Mouse (Mus musculus) lung, postnatal 36 days (tissue): ENCODE results near the gene Acsl1.

Experiments used
- DNase-seq: peaks from one replicate; pipeline ENCODE4 v3.0.0; 2022; ENCODE audit warnings: mixed read lengths

The Acsl1 gene

GRCm38 (mm10) chr8:46470792-46471781, at the start of gene Acsl1:
Gene Acsl1 (plus strand): TSS chr8:46471037.
- DNase-seq = peak; percentile 99

GRCm38 (mm10) chr8:46421515-46421914, 49.3 kb upstream of the Acsl1 start:
- peak; percentile 39 for DNase-seq

GRCm38 (mm10) chr8:46427940-46428339, 42.9 kb upstream of the Acsl1 start:
- no peak for DNase-seq

DNA sequence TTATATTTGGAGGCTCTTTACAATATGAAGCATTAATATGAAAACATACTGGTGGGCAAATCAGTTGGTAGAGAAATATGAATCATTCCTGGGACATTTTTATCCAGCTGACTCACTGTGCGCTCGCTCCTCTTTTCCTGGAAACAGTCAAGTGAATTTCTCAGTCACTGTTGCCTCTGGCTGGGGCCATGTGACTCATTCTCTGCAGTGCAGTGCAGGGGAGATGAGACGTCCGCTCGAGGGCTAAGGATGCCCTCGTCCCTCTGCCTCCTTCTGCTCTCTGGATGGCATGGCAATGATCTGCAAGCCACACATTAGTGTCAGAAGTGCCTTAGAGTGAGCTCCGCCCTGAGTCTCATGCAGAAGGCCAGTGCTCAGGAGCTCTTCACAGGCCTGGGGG, 41.0 kb upstream of the Acsl1 start:
- DNase-seq = no peak

DNA sequence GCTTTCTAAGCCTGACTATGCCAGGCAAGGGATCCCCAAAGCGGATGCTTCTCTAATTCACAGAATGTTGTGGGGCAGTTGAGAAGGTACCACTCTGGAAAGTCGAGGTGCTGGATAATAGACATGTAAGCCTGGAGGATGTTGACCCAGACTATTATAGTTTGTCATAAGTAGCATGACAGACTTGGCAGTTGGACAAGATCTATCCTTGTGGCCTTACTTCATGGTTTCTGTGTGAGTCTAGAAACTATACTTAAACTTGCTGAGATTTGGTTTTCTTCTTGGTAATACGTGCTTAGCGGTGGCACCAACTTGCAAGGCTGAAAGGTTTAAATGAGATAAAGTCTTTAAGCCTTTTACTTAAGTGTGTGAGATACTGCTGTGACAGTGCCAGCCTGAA, 38.9 kb upstream of the Acsl1 start:
- no peak for DNase-seq

DNA sequence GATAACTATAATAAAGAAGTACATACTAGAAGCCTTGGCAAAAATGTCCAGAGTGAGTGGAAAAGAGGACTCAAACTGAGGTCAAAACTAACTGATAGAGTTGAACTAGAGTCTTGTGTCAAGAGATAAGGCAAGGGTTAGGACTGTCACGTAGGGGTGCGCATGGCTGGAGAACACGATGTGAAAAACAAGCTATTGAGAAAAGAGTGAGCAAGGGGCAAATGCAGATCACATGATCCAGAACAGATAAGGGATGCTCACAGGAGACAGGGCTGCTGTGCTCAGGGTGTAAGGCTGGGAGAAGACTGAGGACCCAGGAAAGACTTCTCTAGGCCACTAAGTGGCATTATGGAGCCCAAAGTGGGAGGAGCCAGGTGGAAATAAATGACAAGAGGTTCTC, 38.3 kb upstream of the Acsl1 start:
- no peak for DNase-seq

GRCm38 (mm10) chr8:46433656-46434055, 37.2 kb upstream of the Acsl1 start:
- no peak for DNase-seq

GRCm38 (mm10) chr8:46438491-46438890, 32.3 kb upstream of the Acsl1 start:
- no peak for DNase-seq

DNA sequence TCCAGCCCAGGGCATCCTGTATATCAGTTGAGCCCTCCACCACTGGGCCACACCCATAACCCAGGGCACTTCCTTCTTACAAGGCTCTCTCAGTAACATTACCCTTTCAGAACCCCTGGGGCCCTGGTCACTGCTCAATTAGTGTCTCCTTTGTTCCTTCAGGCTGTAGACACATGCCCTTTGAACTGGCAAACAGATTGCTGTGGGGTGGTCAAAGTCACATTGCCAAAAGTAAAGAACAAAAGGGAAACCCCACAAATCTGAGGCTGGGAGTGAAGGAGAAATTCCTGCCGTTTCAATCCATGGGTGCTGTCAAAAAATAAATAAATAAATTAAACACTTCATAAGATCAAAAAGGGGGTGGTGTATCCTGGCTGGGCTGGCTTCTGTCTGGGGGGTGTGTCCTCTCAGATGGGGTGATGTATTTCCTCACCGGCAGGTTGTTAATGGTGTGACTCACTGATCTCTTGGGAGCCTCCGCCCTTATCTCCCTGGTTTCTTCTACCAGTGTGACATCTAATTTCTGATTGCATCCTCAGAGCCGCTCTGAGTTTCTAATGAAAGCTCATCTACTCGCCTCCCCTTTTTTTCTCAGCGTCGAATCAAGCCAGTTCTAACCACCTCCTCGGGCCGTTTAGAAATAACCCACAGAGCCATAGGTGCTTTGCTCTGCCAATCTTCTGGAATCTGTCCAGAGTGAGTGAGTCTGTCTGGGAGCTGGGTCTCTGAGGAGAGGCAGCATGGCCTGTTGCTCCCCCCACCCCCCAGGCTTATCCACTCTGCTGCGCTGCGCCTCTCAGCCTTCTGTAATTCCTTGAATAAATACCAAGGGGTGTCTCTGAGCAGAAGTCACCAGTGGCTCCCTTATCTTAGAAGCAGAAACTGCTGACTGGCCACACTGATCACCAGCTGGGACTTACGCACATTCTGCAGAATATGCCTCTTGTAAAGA, 24.6 kb upstream of the Acsl1 start:
- no peak for DNase-seq

DNA sequence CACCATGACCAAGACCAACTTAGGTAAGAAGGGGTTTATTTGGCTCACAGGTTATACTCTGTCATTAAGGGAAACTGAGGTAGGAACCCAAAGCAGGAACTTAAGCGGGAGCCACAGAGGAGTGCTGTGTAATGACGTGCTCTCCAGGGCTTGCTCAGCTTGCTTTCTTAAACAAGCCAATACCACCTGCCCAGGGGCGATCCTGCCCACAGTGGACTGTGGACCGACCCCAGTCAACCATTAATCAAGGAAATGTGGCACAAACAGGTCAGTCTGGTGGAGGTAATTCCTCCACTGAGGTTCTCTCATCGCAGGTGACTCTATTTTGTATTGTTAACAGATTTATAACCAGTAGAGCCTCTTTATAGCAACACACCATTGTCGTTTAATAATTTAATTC, 23.5 kb upstream of the Acsl1 start:
- no peak for DNase-seq

DNA sequence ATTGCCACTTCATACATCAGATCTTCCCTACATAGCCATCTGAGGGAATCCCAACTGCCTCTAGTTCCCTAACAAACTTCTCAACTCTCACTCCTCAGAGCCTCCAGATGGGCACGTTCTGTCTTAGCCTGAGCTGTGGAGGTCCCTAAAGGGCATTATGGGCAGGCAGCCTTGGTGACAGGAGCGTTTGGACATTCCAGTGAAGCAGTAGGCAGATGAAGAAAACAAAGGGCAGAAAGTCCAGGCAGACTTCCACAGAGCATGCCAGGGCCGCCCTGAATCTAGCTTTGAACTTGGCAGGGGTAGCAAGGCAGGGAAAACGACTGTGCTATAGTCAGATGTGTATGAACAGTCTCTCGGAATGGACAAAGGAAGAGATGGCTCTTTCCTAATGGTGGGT, 22.2 kb upstream of the Acsl1 start:
- DNase-seq = no peak

- no peak for DNase-seq
Observed at GRCm38 (mm10) chr8:46449063-46449462, 21.8 kb upstream of the Acsl1 start.

DNA sequence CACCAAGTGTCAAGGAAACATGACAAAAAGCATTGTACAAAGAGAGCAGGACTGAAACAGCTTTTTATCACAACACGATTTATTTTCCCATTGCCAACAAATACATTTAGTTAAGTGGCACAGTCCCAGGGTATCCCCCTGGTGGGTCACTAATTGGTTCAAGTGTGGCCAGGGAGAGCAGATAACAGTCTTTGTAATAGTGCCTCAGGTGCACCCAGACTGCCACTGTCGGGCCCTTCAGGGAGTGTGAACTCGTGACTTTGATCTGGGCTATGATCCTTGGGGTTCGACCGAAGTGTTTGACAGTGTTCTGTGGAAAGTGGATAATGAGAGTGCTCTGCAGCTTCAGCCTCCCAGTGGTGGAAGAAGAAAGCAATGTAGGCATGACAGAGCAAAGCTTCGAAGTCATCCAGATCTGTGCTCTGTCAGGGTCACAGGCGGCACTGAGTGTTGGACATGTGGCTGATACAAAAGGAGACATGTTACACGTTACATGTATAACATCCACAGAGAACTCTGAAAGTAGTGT, 21.1 kb upstream of the Acsl1 start:
- no peak for DNase-seq

DNA sequence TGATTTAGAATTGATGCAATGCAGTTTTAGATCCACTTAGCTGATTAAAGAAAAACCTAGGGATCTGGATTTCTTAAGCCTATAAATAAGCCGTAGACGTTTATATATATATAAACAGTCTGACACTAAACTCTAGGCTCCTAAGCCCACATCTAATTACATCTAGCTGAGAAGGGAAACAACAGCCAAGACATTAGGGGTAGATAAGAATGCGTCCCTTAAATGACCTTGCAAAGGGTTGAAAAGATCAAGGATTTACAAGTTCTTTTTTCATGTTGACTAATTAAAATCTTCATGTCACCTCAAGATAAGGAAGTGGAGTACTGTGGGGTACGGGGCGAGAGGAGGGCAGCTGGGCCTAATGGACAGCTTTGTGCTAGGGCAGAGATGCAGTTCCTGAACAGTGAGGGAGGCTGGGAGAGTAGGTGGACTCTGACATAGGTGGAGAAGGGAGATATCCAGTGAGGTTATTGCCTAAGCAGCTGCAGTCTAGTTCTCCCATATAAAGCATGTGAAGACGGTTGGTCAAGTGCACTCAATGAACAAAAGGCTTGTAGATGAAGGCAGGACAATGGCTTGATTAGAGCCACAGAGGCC, 12.5 kb upstream of the Acsl1 start:
- DNase-seq = no peak

- DNase-seq = no peak
Observed at GRCm38 (mm10) chr8:46468400-46468799, 2.4 kb upstream of the Acsl1 start.

DNA sequence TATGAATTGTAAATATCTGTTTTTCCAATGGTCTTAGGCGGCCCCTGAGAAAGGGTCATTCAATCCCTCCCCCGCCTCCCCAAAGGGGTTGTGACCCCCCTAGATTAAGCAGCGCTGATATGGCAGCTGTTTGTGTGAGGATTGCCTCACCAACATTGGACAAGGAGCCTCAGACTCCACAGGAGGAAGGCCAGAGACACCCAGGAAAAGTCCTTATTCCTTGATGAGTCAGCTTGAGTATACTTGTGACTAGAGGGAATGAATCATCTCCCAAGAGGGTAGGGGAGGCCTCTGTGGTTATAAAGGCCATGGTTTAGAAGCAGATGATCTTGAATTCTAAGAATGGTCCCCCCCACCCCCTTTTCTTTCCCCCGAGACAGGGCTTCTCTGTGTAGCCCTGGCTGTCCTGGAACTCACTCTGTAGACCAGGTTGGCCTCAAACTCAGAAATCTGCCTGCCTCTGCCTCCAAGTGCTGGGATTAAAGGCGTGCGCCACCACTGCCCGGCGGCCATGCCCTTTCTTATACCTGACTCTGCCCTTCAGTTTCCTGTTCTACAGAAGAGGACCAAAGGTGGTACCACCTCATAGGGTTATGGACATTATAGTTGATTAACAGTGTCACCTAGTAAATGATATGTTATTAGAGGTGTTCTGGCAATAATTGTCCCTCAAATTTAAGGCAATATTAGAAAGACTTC, 1.6 kb upstream of the Acsl1 start:
- DNase-seq = no peak

DNA sequence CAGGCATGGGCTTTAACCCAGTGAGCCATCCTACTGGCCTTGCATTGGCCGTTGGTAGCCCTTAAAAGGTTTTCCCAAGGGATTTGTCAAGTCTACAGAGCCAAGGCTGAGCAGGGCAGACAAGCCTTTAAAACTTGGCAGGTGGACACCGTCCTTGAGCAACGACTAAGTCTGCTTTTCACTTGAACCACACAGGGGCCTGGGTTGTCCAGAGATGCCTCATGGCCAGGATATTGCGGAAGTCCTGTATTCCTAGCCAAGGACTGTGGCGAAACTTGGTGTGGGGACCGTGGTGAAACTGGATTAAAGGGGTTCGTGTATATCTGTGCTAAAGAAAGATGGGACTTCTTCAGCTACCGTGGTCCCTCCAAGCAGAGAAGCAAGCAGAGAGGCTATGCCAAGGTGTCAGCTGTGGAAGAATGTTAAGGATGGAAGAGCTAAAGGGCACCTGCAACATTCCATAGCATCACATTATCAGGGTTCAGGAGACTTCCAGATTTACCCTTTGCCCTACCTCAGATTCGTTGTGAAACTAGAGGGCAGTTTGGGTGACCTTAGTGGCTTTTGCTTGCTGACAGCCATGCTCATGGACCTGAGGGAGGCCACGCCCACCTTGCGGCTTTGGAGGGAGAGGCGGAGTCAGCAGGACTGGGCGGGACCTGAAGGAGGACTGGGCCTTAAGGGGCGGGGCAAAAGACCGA, 596 bp upstream of the Acsl1 start:
- DNase-seq = peak; percentile 56

DNA sequence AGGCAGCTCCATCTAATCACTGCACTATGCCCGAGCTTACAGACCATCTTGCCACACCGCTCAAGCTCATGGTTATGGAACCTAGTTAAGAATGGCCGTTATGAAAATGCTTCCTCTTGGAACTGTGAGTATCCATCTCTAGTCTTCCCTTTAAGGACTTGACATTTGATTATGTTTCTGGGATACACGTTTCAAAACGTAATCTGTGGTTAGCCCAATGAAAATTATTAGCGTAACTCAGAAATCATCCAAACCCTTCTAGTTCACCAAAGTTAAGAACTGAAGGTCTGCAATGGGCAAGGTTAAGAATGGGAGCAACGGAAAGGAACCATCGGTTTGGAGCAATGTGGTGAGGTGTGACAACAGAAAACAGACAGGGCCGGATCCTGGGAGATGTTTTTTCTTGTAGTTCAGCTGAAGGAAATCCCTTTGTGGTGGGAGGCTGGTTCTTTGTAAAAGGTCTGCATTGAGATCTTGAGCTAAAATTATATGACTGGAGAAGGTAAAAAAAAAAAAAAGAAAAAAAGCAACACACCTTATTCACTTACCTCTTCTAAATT, 1.2 kb downstream of the Acsl1 start:
- no peak for DNase-seq

DNA sequence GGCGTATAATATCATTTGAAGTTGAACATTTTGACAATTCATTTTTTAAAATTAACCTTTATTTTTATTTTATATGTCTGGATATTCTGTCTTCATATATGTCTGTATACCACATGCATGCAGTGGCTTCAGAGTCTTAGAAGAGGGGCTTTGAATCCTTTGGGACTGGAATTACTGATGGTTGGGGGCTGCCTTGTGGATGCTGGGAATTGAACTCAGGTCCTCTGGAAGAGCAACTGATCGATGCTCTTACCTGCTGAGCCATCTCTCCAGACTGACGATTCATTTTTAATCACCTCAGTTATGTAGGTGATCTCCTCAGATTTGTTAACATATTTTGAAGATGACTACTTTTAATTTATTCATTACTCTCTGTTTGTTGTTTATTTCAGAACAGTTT, 3.3 kb downstream of the Acsl1 start:
- no peak for DNase-seq

DNA sequence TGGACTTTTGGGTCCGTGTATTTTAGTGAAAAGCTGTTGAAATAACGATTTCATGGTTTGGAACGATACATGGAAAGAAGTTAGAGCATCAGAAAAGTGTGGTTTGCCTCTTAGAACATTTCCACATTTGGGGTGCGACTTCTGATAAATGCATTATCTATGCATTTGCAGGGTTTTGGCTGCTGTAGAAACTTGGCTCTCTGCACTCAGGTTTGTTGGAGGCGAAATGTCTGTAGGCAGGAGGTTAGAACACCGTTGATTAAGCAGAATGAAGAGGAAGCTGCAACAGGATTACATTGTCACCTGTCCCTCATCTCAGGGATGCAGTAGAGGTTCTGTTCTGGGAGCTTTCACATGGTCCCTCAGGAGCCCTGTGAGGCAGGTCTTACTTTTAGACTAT, 3.8 kb downstream of the Acsl1 start:
- DNase-seq = no peak

GRCm38 (mm10) chr8:46475404-46475803, 4.6 kb downstream of the Acsl1 start:
- DNase-seq = no peak
